Mouse (Mus musculus): ENCODE measurements around the gene Spaar. TPM values are rescaled to one million over a fixed set of nuclear protein-coding genes. Genes with fewer than 3 reads are reported as not detected.

Spaar gene
- polyA plus RNA-seq, 1 experiment from 2014 or later, result 0.33 TPM

GRCm38 (mm10) chr4:43711821-43712220 lies 18.0 kb upstream of the Spaar start:
- Histone ChIP-seq H3K9me3 (no peaks in the 10 kb centered on the region), H3K27ac (no peak overlapping the region), H3K4me2 (replicated peaks) (no peak overlapping the region), H3K9ac (no peak overlapping the region), H3K4me3 (no peak overlapping the region), H3K4me1 (peaks cover 9% of the 10 kb centered on the region), H3K36me3 (no peaks in the 10 kb centered on the region), H3K27me3 (no peaks in the 10 kb centered on the region)
- 2% methylated on average over 2 of the region's 2 CpGs for WGBS
- no peak for ATAC-seq (ENCODE audit: low FRiP score, low read depth)

GRCm38 (mm10) chr4:43713652-43714219 lies 16.1 kb upstream of the Spaar start:
- ATAC-seq (ENCODE audit: low FRiP score, low read depth), result no peak
- no peak overlapping the region for H3K27ac ChIP-seq
- peaks cover 9% of the 10 kb centered on the region for H3K4me1 ChIP-seq
- no peak overlapping the region for H3K4me3 ChIP-seq
- H3K9me3 ChIP-seq, result no peaks in the 10 kb centered on the region
- WGBS, result 33% methylated on average over 7 of the region's 7 CpGs
- no peak overlapping the region for H3K4me2 ChIP-seq (replicated peaks)
- H3K9ac ChIP-seq, result no peak overlapping the region
- no peaks in the 10 kb centered on the region for H3K27me3 ChIP-seq
- H3K36me3 ChIP-seq, result no peaks in the 10 kb centered on the region

- Histone ChIP-seq H3K4me3 (no peak overlapping the region), H3K36me3 (no peaks in the 10 kb centered on the region), H3K9ac (no peak overlapping the region), H3K4me2 (replicated peaks) (no peak overlapping the region), H3K27ac (peak overlapping the region; percentile 33; the same call in 1 of the 2 replicates), H3K9me3 (no peaks in the 10 kb centered on the region), H3K27me3 (no peaks in the 10 kb centered on the region), H3K4me1 (no peaks in the 10 kb centered on the region)
- WGBS, result 43% methylated on average over 14 of the region's 16 CpGs
- ATAC-seq (ENCODE audit: low FRiP score, low read depth), result no peak
Measured at GRCm38 (mm10) chr4:43720491-43721228, 9.2 kb upstream of the Spaar start.

- no peak for ATAC-seq (ENCODE audit: low FRiP score, low read depth)
- Histone ChIP-seq H3K36me3 (no peaks in the 10 kb centered on the region), H3K27ac (no peak overlapping the region), H3K4me1 (peaks cover 14% of the 10 kb centered on the region; the same call in 1 of the 2 replicates), H3K9ac (no peak overlapping the region), H3K9me3 (no peaks in the 10 kb centered on the region), H3K4me3 (no peak overlapping the region), H3K27me3 (no peaks in the 10 kb centered on the region), H3K4me2 (replicated peaks) (no peak overlapping the region)
- 84% methylated on average over 4 of the region's 4 CpGs for WGBS
Measured at GRCm38 (mm10) chr4:43722191-43722590, 7.6 kb upstream of the Spaar start.

- Histone ChIP-seq H3K9me3 (no peaks in the 10 kb centered on the region), H3K4me2 (replicated peaks) (no peak overlapping the region), H3K4me3 (no peak overlapping the region), H3K9ac (no peak overlapping the region), H3K36me3 (no peaks in the 10 kb centered on the region), H3K27ac (no peak overlapping the region), H3K4me1 (peaks cover 40% of the 10 kb centered on the region), H3K27me3 (no peaks in the 10 kb centered on the region)
- 28% methylated on average over 1 of the region's 1 CpGs for WGBS
- no peak for ATAC-seq (ENCODE audit: low FRiP score, low read depth)
Measured at GRCm38 (mm10) chr4:43724764-43725163, 5.1 kb upstream of the Spaar start.

- 64% methylated on average over 12 of the region's 12 CpGs for WGBS
- H3K4me1 ChIP-seq, result peaks cover 57% of the 10 kb centered on the region
Measured at GRCm38 (mm10) chr4:43726228-43726993, 3.4 kb upstream of the Spaar start.

GRCm38 (mm10) chr4:43726995-43727394 lies 2.8 kb upstream of the Spaar start, which contains the start of gene Hrct1:
Gene Hrct1 (plus strand): TSS chr4:43727188.
- H3K9me3 ChIP-seq, result no peaks in the 10 kb centered on the region
- 23% methylated on average over 3 of the region's 3 CpGs for WGBS
- no peak within 1 kb of the TSS for H3K4me2 ChIP-seq (replicated peaks)
- no peaks in the 10 kb centered on the region for H3K36me3 ChIP-seq
- peaks cover 58% of the 10 kb centered on the region for H3K4me1 ChIP-seq
- no peak within 1 kb of the TSS for H3K9ac ChIP-seq
- ATAC-seq (ENCODE audit: low FRiP score, low read depth), result peak; percentile 70
- H3K4me3 ChIP-seq, result no peak within 1 kb of the TSS
- H3K27me3 ChIP-seq, result no peaks in the 10 kb centered on the region
- peak within 1 kb of the TSS; percentile 7; the same call in 1 of the 2 replicates for H3K27ac ChIP-seq

More at GRCm38 (mm10) chr4:43726228-43726993, 3.4 kb upstream of the Spaar start:
- Histone ChIP-seq H3K27me3 (no peaks in the 10 kb centered on the region), H3K9ac (no peak overlapping the region), H3K4me3 (no peak overlapping the region), H3K27ac (no peak overlapping the region), H3K36me3 (no peaks in the 10 kb centered on the region), H3K9me3 (no peaks in the 10 kb centered on the region), H3K4me2 (replicated peaks) (no peak overlapping the region)
- ATAC-seq (ENCODE audit: low FRiP score, low read depth), result 0 out of 2 replicates have a peak, but pooled peaks have one; percentile 12

GRCm38 (mm10) chr4:43727718-43728575 lies 1.9 kb upstream of the Spaar start:
- Histone ChIP-seq H3K4me3 (no peak overlapping the region), H3K9me3 (no peaks in the 10 kb centered on the region), H3K9ac (0 out of 2 replicates have a peak overlapping the region, but pooled peaks have one; percentile 8), H3K4me1 (peaks cover 63% of the 10 kb centered on the region), H3K36me3 (no peaks in the 10 kb centered on the region), H3K4me2 (replicated peaks) (no peak overlapping the region), H3K27me3 (no peaks in the 10 kb centered on the region), H3K27ac (no peak overlapping the region; the same call in 1 of the 2 replicates)
- 69% methylated on average over 7 of the region's 7 CpGs for WGBS
- no peak for ATAC-seq (ENCODE audit: low FRiP score, low read depth)

- Histone ChIP-seq H3K4me3 (no peak overlapping the region), H3K4me2 (replicated peaks) (no peak overlapping the region), H3K9me3 (no peaks in the 10 kb centered on the region), H3K9ac (0 out of 2 replicates have a peak overlapping the region, but pooled peaks have one; percentile 8), H3K36me3 (no peaks in the 10 kb centered on the region), H3K27ac (no peak overlapping the region), H3K4me1 (peaks cover 63% of the 10 kb centered on the region), H3K27me3 (no peaks in the 10 kb centered on the region)
- WGBS, result 43% methylated on average over 5 of the region's 5 CpGs
- ATAC-seq (ENCODE audit: low FRiP score, low read depth), result no peak
Measured at GRCm38 (mm10) chr4:43728576-43728954, 1.3 kb upstream of the Spaar start.

GRCm38 (mm10) chr4:43729126-43729525 lies 708 bp upstream of the Spaar start:
- H3K9ac ChIP-seq, result no peak overlapping the region
- H3K4me2 ChIP-seq (replicated peaks), result no peak overlapping the region
- H3K36me3 ChIP-seq, result no peaks in the 10 kb centered on the region
- WGBS, result 76% methylated on average over 3 of the region's 3 CpGs
- H3K27ac ChIP-seq, result no peak overlapping the region; the same call in 1 of the 2 replicates
- H3K9me3 ChIP-seq, result no peaks in the 10 kb centered on the region
- no peak for ATAC-seq (ENCODE audit: low FRiP score, low read depth)
- H3K27me3 ChIP-seq, result no peaks in the 10 kb centered on the region
- H3K4me1 ChIP-seq, result peaks cover 63% of the 10 kb centered on the region
- H3K4me3 ChIP-seq, result no peak overlapping the region

GRCm38 (mm10) chr4:43730750-43731297 lies 990 bp downstream of the Spaar start:
- Histone ChIP-seq H3K9ac (no peak overlapping the region), H3K36me3 (no peaks in the 10 kb centered on the region), H3K4me3 (no peak overlapping the region), H3K4me2 (replicated peaks) (no peak overlapping the region), H3K27me3 (no peaks in the 10 kb centered on the region), H3K4me1 (peaks cover 70% of the 10 kb centered on the region), H3K27ac (peak overlapping the region; percentile 52; the same call in 1 of the 2 replicates), H3K9me3 (no peaks in the 10 kb centered on the region)
- 70% methylated on average over 21 of the region's 21 CpGs for WGBS
- no peak for ATAC-seq (ENCODE audit: low FRiP score, low read depth)
